Mouse (Mus musculus) MEL (cell line): Measurements from ENCODE around the gene Prickle2. TPM values are rescaled to one million over a fixed set of nuclear protein-coding genes. Genes with fewer than 3 reads are reported as not detected.

Experiments used
- DNase-seq: peaks from one replicate; pipeline ENCODE4 v3.0.0; 2011; ENCODE audit warnings: low read depth, low spot score
- H3K27ac ChIP-seq: 2 replicates; pipeline ENCODE4 v1.5.1; 2012; ENCODE audit warnings: low read depth, mild to moderate bottlenecking, control low read depth, low read length, moderate library complexity; ENCODE audit not compliant: control insufficient read depth
- H3K27me3 ChIP-seq, 2 experiments: fragments of 150-350 bp in 1 of 2; sonication (generic) in 1 of 2; 2 replicates each; pipeline ENCODE4 v1.6.1; 2012; ENCODE audit warnings: low read length in 2 of 2, mild to moderate bottlenecking in 2 of 2, improper control_type of control experiment in 1 of 2, moderate library complexity in 1 of 2; ENCODE audit not compliant: insufficient read depth in 2 of 2, control insufficient read depth in 1 of 2
- H3K36me3 ChIP-seq, 2 experiments: 2 replicates each; pipeline ENCODE4 v1.6.1; 2012 to 2014; ENCODE audit warnings: low read length in 2 of 2, improper control_type of control experiment in 1 of 2, inconsistent platforms in 1 of 2, mild to moderate bottlenecking in 1 of 2; ENCODE audit not compliant: insufficient read depth in 2 of 2, control insufficient read depth in 1 of 2
- H3K4me1 ChIP-seq, 2 experiments: fragments of 150-350 bp in 1 of 2; sonication (generic) in 1 of 2; 2 replicates each; pipeline ENCODE4 v1.6.1; 2012; ENCODE audit warnings: low read length in 2 of 2, improper control_type of control experiment in 1 of 2, mild to moderate bottlenecking in 1 of 2; ENCODE audit not compliant: insufficient read depth in 2 of 2, control insufficient read depth in 1 of 2
- H3K4me3 ChIP-seq, 2 experiments: fragments of 150-350 bp in 1 of 2; sonication (generic) in 1 of 2; 2 replicates each; pipeline ENCODE4 v1.5.1; 2012; ENCODE audit warnings: low read depth in 2 of 2, low read length in 2 of 2, mild to moderate bottlenecking in 2 of 2, moderate library complexity in 2 of 2, control low read depth in 1 of 2, improper control_type of control experiment in 1 of 2; ENCODE audit not compliant: control insufficient read depth in 1 of 2, insufficient read depth in 1 of 2
- H3K79me2 ChIP-seq: 2 replicates; pipeline ENCODE4 v1.6.1; 2012; ENCODE audit warnings: mild to moderate bottlenecking, low read length, moderate library complexity; ENCODE audit not compliant: control insufficient read depth, poor library complexity, insufficient read depth
- H3K9ac ChIP-seq: 2 replicates; pipeline ENCODE4 v1.6.1; 2012; ENCODE audit warnings: low read depth, mild to moderate bottlenecking, control low read depth, low read length, moderate library complexity; ENCODE audit not compliant: control insufficient read depth, poor library complexity, severe bottlenecking
- H3K9me3 ChIP-seq: fragments of 150-350 bp; sonication (generic); replicated peaks from 2 replicates; pipeline ENCODE4 v1.6.1; 2012; ENCODE audit warnings: mild to moderate bottlenecking, low read length, improper control_type of control experiment, moderate library complexity; ENCODE audit not compliant: insufficient read depth
- ELF1 ChIP-seq: IDR thresholded peaks from 2 replicates; pipeline ENCODE4 v1.6.1; 2014; ENCODE audit warnings: low read depth, mild to moderate bottlenecking, inconsistent platforms, low read length, improper control_type of control experiment, moderate library complexity
- EP300 ChIP-seq, 2 experiments: IDR thresholded peaks; 2 replicates each; pipeline ENCODE4 v1.6.1; 2011; ENCODE audit warnings: improper control_type of control experiment in 2 of 2, low read length in 2 of 2, low read depth in 1 of 2, mild to moderate bottlenecking in 1 of 2
- ETS1 ChIP-seq: IDR thresholded peaks from 2 replicates; pipeline ENCODE4 v1.6.1; 2012; ENCODE audit warnings: low read depth, mild to moderate bottlenecking, inconsistent platforms, low read length, improper control_type of control experiment, moderate library complexity
- JUND ChIP-seq: IDR thresholded peaks from 2 replicates; pipeline ENCODE4 v1.6.1; 2011; ENCODE audit warnings: low read depth, mild to moderate bottlenecking, improper control_type of control experiment, low read length
- MEF2A ChIP-seq: IDR thresholded peaks from 2 replicates; pipeline ENCODE4 v1.6.1; 2014; ENCODE audit warnings: low read depth, mild to moderate bottlenecking, inconsistent platforms, low read length, improper control_type of control experiment; ENCODE audit not compliant: poor library complexity, insufficient replicate concordance, severe bottlenecking; ENCODE audit errors: extremely low read depth
- MXI1 ChIP-seq: IDR thresholded peaks from 2 replicates; pipeline ENCODE4 v1.6.1; 2011; ENCODE audit warnings: mild to moderate bottlenecking, low read depth, low read length, improper control_type of control experiment
- MYB ChIP-seq: IDR thresholded peaks from 2 replicates; pipeline ENCODE4 v1.6.1; 2011; ENCODE audit warnings: mild to moderate bottlenecking, low read depth, low read length, improper control_type of control experiment
- NELFE ChIP-seq: IDR thresholded peaks from 2 replicates; pipeline ENCODE4 v1.6.1; 2011; ENCODE audit warnings: low read depth, low read length, improper control_type of control experiment
- POLR2AphosphoS2 ChIP-seq: IDR thresholded peaks from 2 replicates; pipeline ENCODE4 v1.6.1; 2011; ENCODE audit warnings: low read length, improper control_type of control experiment
- POLR2AphosphoS5 ChIP-seq: IDR thresholded peaks from 2 replicates; pipeline ENCODE4 v1.6.1; 2012; ENCODE audit warnings: low read depth, borderline replicate concordance, mild to moderate bottlenecking, inconsistent platforms, low read length, moderate library complexity, mixed read lengths
- RCOR1 ChIP-seq: IDR thresholded peaks from 2 replicates; pipeline ENCODE4 v1.6.1; 2012; ENCODE audit warnings: low read depth, mild to moderate bottlenecking, inconsistent platforms, low read length, improper control_type of control experiment
- ZMIZ1 ChIP-seq: IDR thresholded peaks from 2 replicates; pipeline ENCODE4 v1.6.1; 2012; ENCODE audit warnings: low read depth, mild to moderate bottlenecking, inconsistent platforms, low read length, improper control_type of control experiment, moderate library complexity
- polyA plus RNA-seq, 2 experiments: library from polyadenylated mRNA; stranded (reverse) in 1 of 2; unstranded in 1 of 2; fragments of >175 nt in 1 of 2; fragments of >200 nt in 1 of 2; gene quantifications; 2 replicates each; pipeline versions ENCODE4 v1.2.1 to v1.2.4; 2012; ENCODE audit warnings: low replicate concordance in 2 of 2, low read depth in 1 of 2; ENCODE audit not compliant: insufficient read length in 2 of 2, insufficient read depth in 1 of 2, missing spikeins in 1 of 2
- total RNA-seq: library from RNA; depleted of rRNA; stranded (reverse); fragments of 300-350 nt; gene quantifications from 2 replicates; pipeline ENCODE4 v1.2.3, GENCODE M21; 2012

Gene Prickle2
- total and polyA plus RNA-seq, 3 experiments = not detected

DNA sequence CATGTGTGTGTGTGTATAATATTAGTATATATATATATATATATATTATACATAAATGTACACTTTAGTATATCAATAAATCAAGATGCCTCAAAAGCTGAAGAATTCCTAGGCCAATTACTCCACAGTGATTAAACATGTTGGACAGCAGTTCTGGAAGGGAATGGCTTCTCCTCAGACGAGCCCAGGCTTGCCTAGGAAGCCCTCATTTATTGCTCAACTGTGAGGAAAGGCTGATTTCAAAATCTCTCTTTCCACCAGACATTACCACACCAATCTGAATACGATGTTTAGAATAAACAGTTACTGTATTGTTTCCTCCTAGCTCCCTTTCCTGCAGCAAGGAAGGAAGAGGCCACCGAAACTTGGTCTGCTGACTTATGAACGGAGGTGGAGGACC is 152.9 kb downstream of the Prickle2 start:
- Histone ChIP-seq H3K4me1 (no peaks in the 10 kb centered on the region), H3K27ac (no peak overlapping the region), H3K9ac (no peak overlapping the region), H3K27me3 (no peaks in the 10 kb centered on the region)
- DNase-seq = no peak
- TF ChIP-seq ZMIZ1 (no peak), JUND (no peak), RCOR1 (no peak), POLR2AphosphoS5 (no peak), POLR2AphosphoS2 (no peak), MXI1 (no peak)
- TF ChIP-seq, all 39 proteins: peak for 0
- Histone ChIP-seq H3K36me3 (no peaks in the 10 kb centered on the region), H3K79me2 (no peaks in the 10 kb centered on the region), H3K4me3 (no peak overlapping the region), H3K9me3 (no peaks in the 10 kb centered on the region)

DNA sequence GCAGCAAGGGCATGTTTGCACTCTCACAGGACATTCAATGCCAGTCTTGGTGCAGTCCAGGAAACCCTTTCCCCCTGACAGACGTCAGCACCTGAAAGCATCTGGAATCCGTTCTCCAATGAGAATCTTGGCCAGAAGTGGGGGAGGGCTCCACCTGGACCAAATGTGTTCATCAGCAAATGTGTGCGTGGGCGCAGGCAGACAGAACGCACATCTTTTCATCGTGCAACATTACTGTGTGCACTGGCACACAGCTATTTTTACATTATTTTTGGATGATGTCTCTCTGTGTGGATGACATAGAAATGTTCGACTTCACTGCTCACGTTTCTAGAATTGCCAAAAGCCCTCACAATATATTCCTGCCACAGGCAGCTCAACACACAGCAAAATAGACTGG is 156.7 kb downstream of the Prickle2 start:
- Histone ChIP-seq H3K9me3 (no peaks in the 10 kb centered on the region), H3K27me3 (no peaks in the 10 kb centered on the region), H3K79me2 (no peaks in the 10 kb centered on the region), H3K9ac (no peak overlapping the region), H3K27ac (no peak overlapping the region), H3K4me1 (no peaks in the 10 kb centered on the region), H3K4me3 (no peak overlapping the region), H3K36me3 (no peaks in the 10 kb centered on the region)
- DNase-seq = no peak
- no peak for TF ChIP-seq NELFE
- no peak for TF ChIP-seq ETS1
- TF ChIP-seq EP300 (IDR thresholded peaks at IDR 0.05; ENCODE audit: low read depth in 1 of 2, low read length in 2 of 2) = no peak
- no peak for TF ChIP-seq POLR2AphosphoS5
- no peak for TF ChIP-seq MYB

DNA sequence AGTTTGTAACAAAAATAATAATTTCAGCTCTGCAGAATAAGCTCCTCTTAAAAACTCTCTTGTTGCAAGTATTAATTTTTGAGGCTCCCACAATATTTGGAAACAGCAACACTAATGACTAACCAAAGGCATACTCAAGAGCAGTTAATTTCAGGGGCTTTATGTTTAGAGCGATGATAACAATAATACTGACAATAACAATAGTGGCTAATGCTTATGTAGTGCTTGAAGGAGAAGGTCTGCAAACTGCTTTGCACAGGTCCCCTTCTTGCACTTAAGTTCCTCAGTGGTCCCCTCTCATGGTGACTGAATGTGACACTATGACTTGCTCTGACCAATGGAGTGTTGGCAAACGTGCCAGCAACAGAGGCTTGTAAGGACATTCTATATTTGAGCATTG is 160.8 kb downstream of the Prickle2 start:
- no peak overlapping the region for H3K9ac ChIP-seq
- no peak for TF ChIP-seq NELFE
- no peak for TF ChIP-seq ELF1
- no peak for TF ChIP-seq MEF2A
- no peak overlapping the region for H3K4me3 ChIP-seq
- H3K9me3 ChIP-seq = no peaks in the 10 kb centered on the region
- no peaks in the 10 kb centered on the region for H3K4me1 ChIP-seq
- H3K27me3 ChIP-seq = no peaks in the 10 kb centered on the region
- H3K27ac ChIP-seq = no peak overlapping the region
- no peaks in the 10 kb centered on the region for H3K36me3 ChIP-seq
- no peaks in the 10 kb centered on the region for H3K79me2 ChIP-seq
- DNase-seq = no peak
